Mouse (Mus musculus): Measurements from ENCODE around the gene Acsbg2. TPM values are rescaled to one million over a fixed set of nuclear protein-coding genes. Genes with fewer than 3 reads are reported as not detected.

Gene Acsbg2
- polyA plus RNA-seq, 1 experiment from 2014 or later: not detected

- no peak overlapping the region for H3K4me2 ChIP-seq (replicated peaks; ENCODE audit: low read depth, low read length)
- H3K27ac ChIP-seq (ENCODE audit: low read depth, low read length): no peak overlapping the region
- H3K36me3 ChIP-seq (ENCODE audit: control insufficient read depth, insufficient read depth, low read length): no peaks in the 10 kb centered on the region
- H3K27me3 ChIP-seq (ENCODE audit: control insufficient read depth, insufficient read depth, low read length): no peaks in the 10 kb centered on the region
- H3K4me3 ChIP-seq (ENCODE audit: low read length): no peak overlapping the region
- H3K9me3 ChIP-seq (ENCODE audit: control insufficient read depth, low read length): no peaks in the 10 kb centered on the region
- H3K9ac ChIP-seq (ENCODE audit: low read depth, low read length): no peak overlapping the region
- no peaks in the 10 kb centered on the region for H3K4me1 ChIP-seq (ENCODE audit: control insufficient read depth, insufficient read depth, low read length)
- WGBS: 51% methylated on average over 3 of the region's 3 CpGs
- ATAC-seq (ENCODE audit: low FRiP score, low TSS enrichment): peak; percentile 45; the same call in 1 of the 2 replicates
Measured at GRCm38 (mm10) chr17:56861197-56861596, 13.1 kb downstream of the Acsbg2 start.

GRCm38 (mm10) chr17:56858922-56859321 lies 15.3 kb downstream of the Acsbg2 start:
- Histone ChIP-seq H3K4me3 (ENCODE audit: low read length) (no peak overlapping the region), H3K36me3 (ENCODE audit: control insufficient read depth, insufficient read depth, low read length) (no peaks in the 10 kb centered on the region), H3K4me1 (ENCODE audit: control insufficient read depth, insufficient read depth, low read length) (no peaks in the 10 kb centered on the region), H3K27ac (ENCODE audit: low read depth, low read length) (no peak overlapping the region), H3K27me3 (ENCODE audit: control insufficient read depth, insufficient read depth, low read length) (no peaks in the 10 kb centered on the region), H3K9ac (ENCODE audit: low read depth, low read length) (no peak overlapping the region), H3K9me3 (ENCODE audit: control insufficient read depth, low read length) (no peaks in the 10 kb centered on the region), H3K4me2 (replicated peaks; ENCODE audit: low read depth, low read length) (no peak overlapping the region)
- ATAC-seq (ENCODE audit: low FRiP score, low TSS enrichment): no peak
- whole genome bisulfite sequencing: 62% methylated on average over 7 of the region's 7 CpGs

- H3K27ac ChIP-seq (ENCODE audit: low read depth, low read length): no peak overlapping the region
- ATAC-seq (ENCODE audit: low FRiP score, low TSS enrichment): no peak
- no peaks in the 10 kb centered on the region for H3K27me3 ChIP-seq (ENCODE audit: control insufficient read depth, insufficient read depth, low read length)
- H3K36me3 ChIP-seq (ENCODE audit: control insufficient read depth, insufficient read depth, low read length): no peaks in the 10 kb centered on the region
- no peak overlapping the region for H3K4me3 ChIP-seq (ENCODE audit: low read length)
- 54% methylated on average over 4 of the region's 4 CpGs for WGBS
- H3K9ac ChIP-seq (ENCODE audit: low read depth, low read length): no peak overlapping the region
- H3K4me1 ChIP-seq (ENCODE audit: control insufficient read depth, insufficient read depth, low read length): no peaks in the 10 kb centered on the region
- no peaks in the 10 kb centered on the region for H3K9me3 ChIP-seq (ENCODE audit: control insufficient read depth, low read length)
- H3K4me2 ChIP-seq (replicated peaks; ENCODE audit: low read depth, low read length): no peak overlapping the region
Measured at GRCm38 (mm10) chr17:56858216-56858615, 16.0 kb downstream of the Acsbg2 start.

- ATAC-seq (ENCODE audit: low FRiP score, low TSS enrichment): no peak
- H3K9me3 ChIP-seq (ENCODE audit: control insufficient read depth, low read length): no peaks in the 10 kb centered on the region
- WGBS: 86% methylated on average over 3 of the region's 3 CpGs
- H3K4me1 ChIP-seq (ENCODE audit: control insufficient read depth, insufficient read depth, low read length): no peaks in the 10 kb centered on the region
- no peaks in the 10 kb centered on the region for H3K36me3 ChIP-seq (ENCODE audit: control insufficient read depth, insufficient read depth, low read length)
- no peak overlapping the region for H3K4me2 ChIP-seq (replicated peaks; ENCODE audit: low read depth, low read length)
- no peak overlapping the region for H3K27ac ChIP-seq (ENCODE audit: low read depth, low read length)
- no peaks in the 10 kb centered on the region for H3K27me3 ChIP-seq (ENCODE audit: control insufficient read depth, insufficient read depth, low read length)
- H3K4me3 ChIP-seq (ENCODE audit: low read length): no peak overlapping the region
- no peak overlapping the region for H3K9ac ChIP-seq (ENCODE audit: low read depth, low read length)
Measured at GRCm38 (mm10) chr17:56855421-56855820, 18.8 kb downstream of the Acsbg2 start.

GRCm38 (mm10) chr17:56851167-56851566 lies 23.1 kb downstream of the Acsbg2 start:
- Histone ChIP-seq H3K27me3 (ENCODE audit: control insufficient read depth, insufficient read depth, low read length) (no peaks in the 10 kb centered on the region), H3K4me3 (ENCODE audit: low read length) (no peak overlapping the region), H3K36me3 (ENCODE audit: control insufficient read depth, insufficient read depth, low read length) (no peaks in the 10 kb centered on the region), H3K4me1 (ENCODE audit: control insufficient read depth, insufficient read depth, low read length) (no peaks in the 10 kb centered on the region), H3K27ac (ENCODE audit: low read depth, low read length) (no peak overlapping the region), H3K9ac (ENCODE audit: low read depth, low read length) (no peak overlapping the region), H3K4me2 (replicated peaks; ENCODE audit: low read depth, low read length) (no peak overlapping the region), H3K9me3 (ENCODE audit: control insufficient read depth, low read length) (no peaks in the 10 kb centered on the region)
- 71% methylated on average over 3 of the region's 3 CpGs for WGBS
- no peak for ATAC-seq (ENCODE audit: low FRiP score, low TSS enrichment)

- H3K27me3 ChIP-seq (ENCODE audit: control insufficient read depth, insufficient read depth, low read length): no peaks in the 10 kb centered on the region
- whole genome bisulfite sequencing: 87% methylated on average over 13 of the region's 13 CpGs
- no peak overlapping the region for H3K27ac ChIP-seq (ENCODE audit: low read depth, low read length)
- no peaks in the 10 kb centered on the region for H3K9me3 ChIP-seq (ENCODE audit: control insufficient read depth, low read length)
- no peak overlapping the region for H3K4me3 ChIP-seq (ENCODE audit: low read length)
- ATAC-seq (ENCODE audit: low FRiP score, low TSS enrichment): no peak
- no peaks in the 10 kb centered on the region for H3K36me3 ChIP-seq (ENCODE audit: control insufficient read depth, insufficient read depth, low read length)
- no peak overlapping the region for H3K4me2 ChIP-seq (replicated peaks; ENCODE audit: low read depth, low read length)
- H3K4me1 ChIP-seq (ENCODE audit: control insufficient read depth, insufficient read depth, low read length): no peaks in the 10 kb centered on the region
- no peak overlapping the region for H3K9ac ChIP-seq (ENCODE audit: low read depth, low read length)
Measured at GRCm38 (mm10) chr17:56849710-56850109, 24.5 kb downstream of the Acsbg2 start.

GRCm38 (mm10) chr17:56848785-56849184 lies 25.5 kb downstream of the Acsbg2 start:
- ATAC-seq (ENCODE audit: low FRiP score, low TSS enrichment): no peak
- WGBS: 82% methylated on average over 5 of the region's 5 CpGs

GRCm38 (mm10) chr17:56843678-56844077 lies 30.6 kb downstream of the Acsbg2 start:
- WGBS: 85% methylated on average over 5 of the region's 5 CpGs
- ATAC-seq (ENCODE audit: low FRiP score, low TSS enrichment): no peak
- Histone ChIP-seq H3K4me2 (replicated peaks; ENCODE audit: low read depth, low read length) (no peak overlapping the region), H3K4me3 (ENCODE audit: low read length) (no peak overlapping the region), H3K9me3 (ENCODE audit: control insufficient read depth, low read length) (no peaks in the 10 kb centered on the region), H3K27ac (ENCODE audit: low read depth, low read length) (no peak overlapping the region), H3K4me1 (ENCODE audit: control insufficient read depth, insufficient read depth, low read length) (no peaks in the 10 kb centered on the region), H3K36me3 (ENCODE audit: control insufficient read depth, insufficient read depth, low read length) (no peaks in the 10 kb centered on the region), H3K9ac (ENCODE audit: low read depth, low read length) (no peak overlapping the region), H3K27me3 (ENCODE audit: control insufficient read depth, insufficient read depth, low read length) (no peaks in the 10 kb centered on the region)

More at GRCm38 (mm10) chr17:56848785-56849184, 25.5 kb downstream of the Acsbg2 start:
- no peaks in the 10 kb centered on the region for H3K9me3 ChIP-seq (ENCODE audit: control insufficient read depth, low read length)
- H3K4me2 ChIP-seq (replicated peaks; ENCODE audit: low read depth, low read length): no peak overlapping the region
- no peak overlapping the region for H3K9ac ChIP-seq (ENCODE audit: low read depth, low read length)
- H3K4me3 ChIP-seq (ENCODE audit: low read length): no peak overlapping the region
- H3K27ac ChIP-seq (ENCODE audit: low read depth, low read length): no peak overlapping the region
- no peaks in the 10 kb centered on the region for H3K27me3 ChIP-seq (ENCODE audit: control insufficient read depth, insufficient read depth, low read length)
- H3K4me1 ChIP-seq (ENCODE audit: control insufficient read depth, insufficient read depth, low read length): no peaks in the 10 kb centered on the region
- H3K36me3 ChIP-seq (ENCODE audit: control insufficient read depth, insufficient read depth, low read length): no peaks in the 10 kb centered on the region

GRCm38 (mm10) chr17:56842173-56842572 lies 32.1 kb downstream of the Acsbg2 start:
- ATAC-seq (ENCODE audit: low FRiP score, low TSS enrichment): no peak
- 80% methylated on average over 5 of the region's 5 CpGs for WGBS
- no peaks in the 10 kb centered on the region for H3K36me3 ChIP-seq (ENCODE audit: control insufficient read depth, insufficient read depth, low read length)
- no peak overlapping the region for H3K9ac ChIP-seq (ENCODE audit: low read depth, low read length)
- H3K9me3 ChIP-seq (ENCODE audit: control insufficient read depth, low read length): no peaks in the 10 kb centered on the region
- no peaks in the 10 kb centered on the region for H3K27me3 ChIP-seq (ENCODE audit: control insufficient read depth, insufficient read depth, low read length)
- no peak overlapping the region for H3K4me3 ChIP-seq (ENCODE audit: low read length)
- H3K4me2 ChIP-seq (replicated peaks; ENCODE audit: low read depth, low read length): no peak overlapping the region
- no peaks in the 10 kb centered on the region for H3K4me1 ChIP-seq (ENCODE audit: control insufficient read depth, insufficient read depth, low read length)
- no peak overlapping the region for H3K27ac ChIP-seq (ENCODE audit: low read depth, low read length)
